Mouse (Mus musculus) liver, postnatal 0 days (tissue): ENCODE measurements around the gene Edn2.

Experiments
- CTCF ChIP-seq: sonication (generic); IDR thresholded peaks from 2 replicates; pipeline ENCODE4 v1.5.1; 2016; ENCODE audit warnings: antibody characterized with exemption, low read depth
- EP300 ChIP-seq: IDR thresholded peaks from 2 replicates; pipeline ENCODE4 v1.6.1; 2016; ENCODE audit warnings: antibody characterized with exemption, low read depth, mild to moderate bottlenecking

- no peak for TF ChIP-seq EP300
- TF ChIP-seq CTCF, result no peak
Measured at GRCm38 (mm10) chr4:120184374-120184991, 23.5 kb downstream of the Edn2 start.
